Mouse (Mus musculus) left cerebral cortex, postnatal 10 days (tissue): ENCODE results near the gene Hoxa5. TPM values are rescaled to one million over a fixed set of nuclear protein-coding genes. Genes with fewer than 3 reads are reported as not detected.

Source experiments
- DNase-seq, 2 experiments: peaks; one replicate each; pipeline ENCODE4 v3.0.0; 2021 to 2022; ENCODE audit warnings: low spot score in 2 of 2, mixed read lengths in 1 of 2; ENCODE audit errors: extremely low spot score in 1 of 2
- intact Hi-C: fragments of 180-260 bp; cut with DNase I; formaldehyde crosslinking; loops from one replicate; pipeline ENCODE4 v1.15.1; 2025
- total RNA-seq, 2 experiments: library from RNA; stranded (reverse); gene quantifications; 2 replicates each; pipeline ENCODE4 v1.2.3; 2021

The Hoxa5 gene
- total RNA-seq, 2 experiments from 2014 or later: not detected

- intact Hi-C loops: loop anchor here (2.0 to 10.0 kb wide), 3 partner anchors 348 to 1405 kb away; no protein-coding TSS in a partner anchor
- DNase-seq: no peak
Measured at GRCm38 (mm10) chr6:52220003-52220864, 15.8 kb upstream of the Hoxa5 start.

GRCm38 (mm10) chr6:52219234-52219942 is 15.0 kb upstream of the Hoxa5 start:
- no peak for DNase-seq
- intact Hi-C loops: loop anchor here (5.0 kb wide), 1 partner anchor 1037 kb away; no protein-coding TSS in a partner anchor

- intact Hi-C loops: loop anchor here (5.0 kb wide), 1 partner anchor 1036 kb away; no protein-coding TSS in a partner anchor
- no peak for DNase-seq
Measured at GRCm38 (mm10) chr6:52218643-52219215, 14.3 kb upstream of the Hoxa5 start.

- intact Hi-C loops: loop anchor here (5.0 kb wide), 1 partner anchor 1036 kb away; no protein-coding TSS in a partner anchor
- no peak for DNase-seq
Measured at GRCm38 (mm10) chr6:52217895-52218642, 13.7 kb upstream of the Hoxa5 start.

GRCm38 (mm10) chr6:52217459-52217768 is 13.0 kb upstream of the Hoxa5 start:
- DNase-seq: no peak
- intact Hi-C loops: loop anchor here (5.0 kb wide), 1 partner anchor 1035 kb away; no protein-coding TSS in a partner anchor

GRCm38 (mm10) chr6:52216691-52217458 is 12.5 kb upstream of the Hoxa5 start:
- DNase-seq: no peak
- intact Hi-C loops: loop anchor here (5.0 kb wide), 1 partner anchor 1035 kb away; no protein-coding TSS in a partner anchor

- DNase-seq: no peak
- intact Hi-C loops: loop anchor here (5.0 kb wide), 1 partner anchor 1034 kb away; no protein-coding TSS in a partner anchor
Measured at GRCm38 (mm10) chr6:52215771-52216535, 11.6 kb upstream of the Hoxa5 start.

GRCm38 (mm10) chr6:52215070-52215469 is 10.7 kb upstream of the Hoxa5 start:
- intact Hi-C loops: loop anchor here (5.0 kb wide), 1 partner anchor 1033 kb away; no protein-coding TSS in a partner anchor
- no peak for DNase-seq

- DNase-seq: no peak
- intact Hi-C loops: no loop called here
Measured at GRCm38 (mm10) chr6:52214271-52214670, 9.9 kb upstream of the Hoxa5 start.

- intact Hi-C loops: no loop called here
- DNase-seq: no peak
Measured at GRCm38 (mm10) chr6:52213119-52213986, 9.0 kb upstream of the Hoxa5 start, which contains the start of the genes Hoxa3 and Gm28308. Gene Hoxa3, minus strand, starts transcription at chr6:52213336. Gene Gm28308, minus strand, starts transcription at chr6:52213339.

GRCm38 (mm10) chr6:52212556-52213118 is 8.2 kb upstream of the Hoxa5 start:
- intact Hi-C loops: no loop called here
- no peak for DNase-seq

- DNase-seq: no peak
- intact Hi-C loops: no loop called here
Measured at GRCm38 (mm10) chr6:52211961-52212360, 7.6 kb upstream of the Hoxa5 start.

- DNase-seq: peak in 1 of 2 experiments; percentile 72
- intact Hi-C loops: no loop called here
Measured at GRCm38 (mm10) chr6:52211170-52211935, 7.0 kb upstream of the Hoxa5 start.

- intact Hi-C loops: no loop called here
- DNase-seq: no peak
Measured at GRCm38 (mm10) chr6:52209685-52210046, 5.3 kb upstream of the Hoxa5 start.
